Mouse (Mus musculus) c-Kit-negative CD71-positive TER-119-positive erythroid progenitor cells, embryonic 14.5 days (primary cell): ENCODE data around the gene St8sia1.

Experiments used
- DNase-seq: peaks from one replicate; pipeline ENCODE4 v3.0.0-alpha.2; 2013; ENCODE audit warnings: low read depth, low spot score

Gene St8sia1

GRCm38 (mm10) chr6:142979665-142980660, 15.7 kb upstream of the St8sia1 start:
- no peak for DNase-seq

- no peak for DNase-seq
Measured at GRCm38 (mm10) chr6:142977221-142977620, 13.0 kb upstream of the St8sia1 start.

GRCm38 (mm10) chr6:142973289-142973688, 9.0 kb upstream of the St8sia1 start:
- DNase-seq = no peak

GRCm38 (mm10) chr6:142972205-142972604, 8.0 kb upstream of the St8sia1 start:
- no peak for DNase-seq

GRCm38 (mm10) chr6:142967407-142967806, 3.2 kb upstream of the St8sia1 start:
- DNase-seq = no peak

- no peak for DNase-seq
Measured at GRCm38 (mm10) chr6:142964531-142965385, 506 bp upstream of the St8sia1 start.

- DNase-seq = no peak
Measured at GRCm38 (mm10) chr6:142963480-142964075, 674 bp downstream of the St8sia1 start.

- DNase-seq = no peak
Measured at GRCm38 (mm10) chr6:142962881-142963280, 1.4 kb downstream of the St8sia1 start.

GRCm38 (mm10) chr6:142962476-142962875, 1.8 kb downstream of the St8sia1 start:
- no peak for DNase-seq

- DNase-seq = no peak
Measured at GRCm38 (mm10) chr6:142961721-142962455, 2.4 kb downstream of the St8sia1 start.

- DNase-seq = no peak
Measured at GRCm38 (mm10) chr6:142956556-142956955, 7.7 kb downstream of the St8sia1 start.

GRCm38 (mm10) chr6:142955281-142955680, 9.0 kb downstream of the St8sia1 start:
- no peak for DNase-seq

- DNase-seq = no peak
Measured at GRCm38 (mm10) chr6:142953189-142953588, 11.1 kb downstream of the St8sia1 start.

- DNase-seq = no peak
Measured at GRCm38 (mm10) chr6:142952361-142952954, 11.8 kb downstream of the St8sia1 start.

- no peak for DNase-seq
Measured at GRCm38 (mm10) chr6:142951564-142952308, 12.5 kb downstream of the St8sia1 start.

GRCm38 (mm10) chr6:142950354-142950753, 13.9 kb downstream of the St8sia1 start:
- no peak for DNase-seq

GRCm38 (mm10) chr6:142948955-142949357, 15.3 kb downstream of the St8sia1 start:
- no peak for DNase-seq

- no peak for DNase-seq
Measured at GRCm38 (mm10) chr6:142947029-142947428, 17.2 kb downstream of the St8sia1 start.

GRCm38 (mm10) chr6:142946069-142946871, 18.0 kb downstream of the St8sia1 start:
- no peak for DNase-seq
